Mouse (Mus musculus) adrenal gland, postnatal 4 days (tissue): Measurements from ENCODE around the gene Galns. TPM values are rescaled to one million over a fixed set of nuclear protein-coding genes. Genes with fewer than 3 reads are reported as not detected.
A peak's percentile ranks its signal among the peaks of the same experiment; 100 is the strongest.
"Not testable (repeated sequence)": the region's sequence is repeated elsewhere in the genome, so short reads cannot be mapped to it uniquely, and the experiment has no call there.

Experiments used
- DNase-seq, 2 experiments: peaks; one replicate each; pipeline ENCODE4 v3.0.0; 2021 to 2022; ENCODE audit warnings: low spot score in 2 of 2, mixed read lengths in 2 of 2
- total RNA-seq, 2 experiments: library from RNA; stranded (reverse); gene quantifications; 2 replicates each; pipeline ENCODE4 v1.2.3; 2021

The Galns gene
- total RNA-seq, 2 experiments from 2014 or later = 11.9 to 13.9 TPM

GRCm38 (mm10) chr8:122635878-122636802 lies 24.9 kb upstream of the Galns start:
- no peak for DNase-seq

- no peak for DNase-seq
Observed at GRCm38 (mm10) chr8:122633205-122633604, 21.9 kb upstream of the Galns start.

- not testable (repeated sequence) for DNase-seq
Observed at GRCm38 (mm10) chr8:122632134-122632533, 20.9 kb upstream of the Galns start.

GRCm38 (mm10) chr8:122630696-122631095 lies 19.4 kb upstream of the Galns start:
- DNase-seq = no peak

GRCm38 (mm10) chr8:122629388-122629787 lies 18.1 kb upstream of the Galns start:
- DNase-seq = no peak

- DNase-seq = no peak
Observed at GRCm38 (mm10) chr8:122626896-122627295, 15.6 kb upstream of the Galns start.

GRCm38 (mm10) chr8:122625811-122626210 lies 14.5 kb upstream of the Galns start:
- no peak for DNase-seq

- DNase-seq = no peak
Observed at GRCm38 (mm10) chr8:122624653-122625052, 13.4 kb upstream of the Galns start.

GRCm38 (mm10) chr8:122623844-122624642 lies 12.8 kb upstream of the Galns start:
- no peak for DNase-seq

- no peak for DNase-seq
Observed at GRCm38 (mm10) chr8:122622727-122623126, 11.5 kb upstream of the Galns start, which contains the start of gene Pabpn1l. TSS of gene Pabpn1l (minus strand) at chr8:122622739.

GRCm38 (mm10) chr8:122620446-122620845 lies 9.2 kb upstream of the Galns start:
- no peak for DNase-seq

- no peak for DNase-seq
Observed at GRCm38 (mm10) chr8:122618660-122619378, 7.6 kb upstream of the Galns start.

- DNase-seq = peak; percentile 64 to 69
Observed at GRCm38 (mm10) chr8:122617947-122618546, 6.8 kb upstream of the Galns start.

- no peak for DNase-seq
Observed at GRCm38 (mm10) chr8:122616181-122616905, 5.1 kb upstream of the Galns start.

GRCm38 (mm10) chr8:122610612-122611277 lies 518 bp downstream of the Galns start:
- no peak for DNase-seq

GRCm38 (mm10) chr8:122610209-122610608 lies 1.1 kb downstream of the Galns start:
- no peak for DNase-seq

- no peak for DNase-seq
Observed at GRCm38 (mm10) chr8:122606810-122607209, 4.5 kb downstream of the Galns start.

GRCm38 (mm10) chr8:122605367-122605766 lies 5.9 kb downstream of the Galns start:
- DNase-seq = no peak

GRCm38 (mm10) chr8:122604640-122605039 lies 6.6 kb downstream of the Galns start:
- no peak for DNase-seq

GRCm38 (mm10) chr8:122600666-122601065 lies 10.6 kb downstream of the Galns start:
- DNase-seq = no peak
